Mouse (Mus musculus): ENCODE measurements around the gene Rimkla. TPM values are rescaled to one million over a fixed set of nuclear protein-coding genes. Genes with fewer than 3 reads are reported as not detected.
A peak's percentile ranks its signal among the peaks of the same experiment; 100 is the strongest.

Rimkla gene
- polyA plus RNA-seq, 1 experiment: 0.58 TPM

- no peaks in the 10 kb centered on the region for H3K36me3 ChIP-seq (ENCODE audit: control insufficient read depth, insufficient read depth, low read length)
- H3K4me1 ChIP-seq (ENCODE audit: control insufficient read depth, insufficient read depth, low read length): no peaks in the 10 kb centered on the region
- no peaks in the 10 kb centered on the region for H3K27me3 ChIP-seq (replicated peaks; ENCODE audit: control insufficient read depth, insufficient read depth, low read length)
- H3K4me3 ChIP-seq (ENCODE audit: insufficient read depth, low read depth, low read length): no peak overlapping the region
- WGBS: 77% methylated on average over 2 of the region's 2 CpGs
- peak; percentile 41 for DNase-seq
- TF ChIP-seq POLR2A (IDR thresholded peaks at IDR 0.05; ENCODE audit: low read depth, low read length): no peak
- TF ChIP-seq CTCF (conservative IDR thresholded peaks at IDR 0.05; ENCODE audit: insufficient read depth, insufficient read length, low read depth, low read length): no peak
- H3K27ac ChIP-seq (ENCODE audit: insufficient read depth, low read depth, low read length): no peak overlapping the region
Measured at GRCm38 (mm10) chr4:119531813-119532212, 39.4 kb upstream of the Rimkla start.

GRCm38 (mm10) chr4:119526329-119526845, 34.0 kb upstream of the Rimkla start:
- no peaks in the 10 kb centered on the region for H3K36me3 ChIP-seq (ENCODE audit: control insufficient read depth, insufficient read depth, low read length)
- H3K4me3 ChIP-seq (ENCODE audit: insufficient read depth, low read depth, low read length): no peak overlapping the region
- no peak overlapping the region for H3K27ac ChIP-seq (ENCODE audit: insufficient read depth, low read depth, low read length)
- no peaks in the 10 kb centered on the region for H3K27me3 ChIP-seq (replicated peaks; ENCODE audit: control insufficient read depth, insufficient read depth, low read length)
- no peak for DNase-seq
- H3K4me1 ChIP-seq (ENCODE audit: control insufficient read depth, insufficient read depth, low read length): no peaks in the 10 kb centered on the region
- TF ChIP-seq POLR2A (IDR thresholded peaks at IDR 0.05; ENCODE audit: low read depth, low read length) (no peak), CTCF (conservative IDR thresholded peaks at IDR 0.05; ENCODE audit: insufficient read depth, insufficient read length, low read depth, low read length) (no peak)

- WGBS: 86% methylated on average over 2 of the region's 2 CpGs
- Histone ChIP-seq H3K27ac (ENCODE audit: insufficient read depth, low read depth, low read length) (no peak overlapping the region), H3K4me3 (ENCODE audit: insufficient read depth, low read depth, low read length) (no peak overlapping the region), H3K27me3 (replicated peaks; ENCODE audit: control insufficient read depth, insufficient read depth, low read length) (no peaks in the 10 kb centered on the region), H3K4me1 (ENCODE audit: control insufficient read depth, insufficient read depth, low read length) (no peaks in the 10 kb centered on the region), H3K36me3 (ENCODE audit: control insufficient read depth, insufficient read depth, low read length) (no peaks in the 10 kb centered on the region)
- TF ChIP-seq POLR2A (IDR thresholded peaks at IDR 0.05; ENCODE audit: low read depth, low read length) (no peak), CTCF (conservative IDR thresholded peaks at IDR 0.05; ENCODE audit: insufficient read depth, insufficient read length, low read depth, low read length) (no peak)
- no peak for DNase-seq
Measured at GRCm38 (mm10) chr4:119524466-119524865, 32.0 kb upstream of the Rimkla start.

- H3K4me1 ChIP-seq (ENCODE audit: control insufficient read depth, insufficient read depth, low read length): no peaks in the 10 kb centered on the region
Measured at GRCm38 (mm10) chr4:119524010-119524409, 31.6 kb upstream of the Rimkla start.

GRCm38 (mm10) chr4:119523575-119523974, 31.1 kb upstream of the Rimkla start:
- 74% methylated on average over 4 of the region's 4 CpGs for WGBS
- H3K4me3 ChIP-seq (ENCODE audit: insufficient read depth, low read depth, low read length): no peak overlapping the region
- H3K27me3 ChIP-seq (replicated peaks; ENCODE audit: control insufficient read depth, insufficient read depth, low read length): no peaks in the 10 kb centered on the region
- H3K27ac ChIP-seq (ENCODE audit: insufficient read depth, low read depth, low read length): no peak overlapping the region
- TF ChIP-seq POLR2A (IDR thresholded peaks at IDR 0.05; ENCODE audit: low read depth, low read length) (no peak), CTCF (conservative IDR thresholded peaks at IDR 0.05; ENCODE audit: insufficient read depth, insufficient read length, low read depth, low read length) (no peak)
- no peak for DNase-seq
- H3K36me3 ChIP-seq (ENCODE audit: control insufficient read depth, insufficient read depth, low read length): no peaks in the 10 kb centered on the region
- no peaks in the 10 kb centered on the region for H3K4me1 ChIP-seq (ENCODE audit: control insufficient read depth, insufficient read depth, low read length)

More at GRCm38 (mm10) chr4:119524010-119524409, 31.6 kb upstream of the Rimkla start:
- Histone ChIP-seq H3K4me3 (ENCODE audit: insufficient read depth, low read depth, low read length) (no peak overlapping the region), H3K36me3 (ENCODE audit: control insufficient read depth, insufficient read depth, low read length) (no peaks in the 10 kb centered on the region), H3K27me3 (replicated peaks; ENCODE audit: control insufficient read depth, insufficient read depth, low read length) (no peaks in the 10 kb centered on the region), H3K27ac (ENCODE audit: insufficient read depth, low read depth, low read length) (no peak overlapping the region)
- 65% methylated on average over 1 of the region's 1 CpGs for WGBS
- DNase-seq: no peak
- TF ChIP-seq CTCF (conservative IDR thresholded peaks at IDR 0.05; ENCODE audit: insufficient read depth, insufficient read length, low read depth, low read length): no peak
- TF ChIP-seq POLR2A (IDR thresholded peaks at IDR 0.05; ENCODE audit: low read depth, low read length): no peak

- H3K4me3 ChIP-seq (ENCODE audit: insufficient read depth, low read depth, low read length): no peak overlapping the region
- no peaks in the 10 kb centered on the region for H3K4me1 ChIP-seq (ENCODE audit: control insufficient read depth, insufficient read depth, low read length)
- DNase-seq: no peak
- H3K36me3 ChIP-seq (ENCODE audit: control insufficient read depth, insufficient read depth, low read length): no peaks in the 10 kb centered on the region
- TF ChIP-seq CTCF (conservative IDR thresholded peaks at IDR 0.05; ENCODE audit: insufficient read depth, insufficient read length, low read depth, low read length) (no peak), POLR2A (IDR thresholded peaks at IDR 0.05; ENCODE audit: low read depth, low read length) (no peak)
- 63% methylated on average over 3 of the region's 3 CpGs for WGBS
- H3K27me3 ChIP-seq (replicated peaks; ENCODE audit: control insufficient read depth, insufficient read depth, low read length): no peaks in the 10 kb centered on the region
- H3K27ac ChIP-seq (ENCODE audit: insufficient read depth, low read depth, low read length): no peak overlapping the region
Measured at GRCm38 (mm10) chr4:119512731-119513141, 20.3 kb upstream of the Rimkla start.

GRCm38 (mm10) chr4:119511591-119511990, 19.2 kb upstream of the Rimkla start:
- DNase-seq: no peak
- H3K27me3 ChIP-seq (replicated peaks; ENCODE audit: control insufficient read depth, insufficient read depth, low read length): no peaks in the 10 kb centered on the region
- no peak overlapping the region for H3K27ac ChIP-seq (ENCODE audit: insufficient read depth, low read depth, low read length)
- no peak overlapping the region for H3K4me3 ChIP-seq (ENCODE audit: insufficient read depth, low read depth, low read length)
- H3K36me3 ChIP-seq (ENCODE audit: control insufficient read depth, insufficient read depth, low read length): no peaks in the 10 kb centered on the region
- 81% methylated on average over 2 of the region's 2 CpGs for WGBS
- no peaks in the 10 kb centered on the region for H3K4me1 ChIP-seq (ENCODE audit: control insufficient read depth, insufficient read depth, low read length)
- TF ChIP-seq CTCF (conservative IDR thresholded peaks at IDR 0.05; ENCODE audit: insufficient read depth, insufficient read length, low read depth, low read length) (no peak), POLR2A (IDR thresholded peaks at IDR 0.05; ENCODE audit: low read depth, low read length) (no peak)
